Mouse (Mus musculus) right cerebral cortex, adult 18-20 months (tissue): ENCODE data around the gene Zfp207.
A peak's percentile ranks its signal among the peaks of the same experiment; 100 is the strongest.
"Not testable (repeated sequence)": the region's sequence is repeated elsewhere in the genome, so short reads cannot be mapped to it uniquely, and the experiment has no call there.

Experiments
- DNase-seq: peaks from one replicate; pipeline ENCODE4 v3.0.0; 2022; ENCODE audit warnings: mixed read lengths

The Zfp207 gene

GRCm38 (mm10) chr11:80383019-80383625 lies at the start of gene Zfp207:
TSS of gene Zfp207 (plus strand) at chr11:80383279.
- DNase-seq: peak; percentile 98

DNA sequence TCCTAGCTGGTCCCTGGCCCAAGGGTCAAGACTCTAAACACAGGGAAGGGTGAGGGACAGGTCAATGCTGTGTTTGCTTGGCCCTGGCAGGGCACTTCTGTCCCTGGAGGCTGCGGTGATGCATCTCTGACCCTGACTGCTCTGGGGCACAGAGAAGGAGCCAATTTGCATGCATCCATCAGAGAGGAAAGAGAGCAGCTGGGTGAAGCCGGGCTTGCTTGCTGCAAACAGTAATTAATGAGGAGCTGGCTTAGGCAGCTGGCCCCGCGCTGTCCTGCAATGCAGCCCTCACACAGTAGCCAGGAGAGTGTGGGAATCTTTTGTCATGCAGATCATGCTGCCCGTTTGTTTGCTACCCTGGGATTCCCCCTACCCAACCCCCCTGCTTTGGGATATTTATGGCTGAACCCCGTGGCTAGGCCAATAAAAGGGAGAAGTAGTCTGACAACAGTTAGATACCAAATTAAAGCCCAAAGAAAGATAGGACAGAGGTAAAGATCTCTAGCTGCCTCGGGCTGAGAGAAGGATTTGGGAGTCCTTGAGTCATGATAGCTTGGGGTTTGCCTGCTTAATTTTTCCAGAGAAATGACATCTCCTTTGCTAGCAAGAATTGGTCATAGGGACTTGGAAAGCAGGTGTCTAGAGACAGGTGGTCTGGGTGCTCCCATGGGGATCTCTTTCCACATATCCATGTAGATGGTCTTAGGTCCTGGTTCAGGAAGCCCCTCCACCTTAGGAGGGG lies 47.3 kb upstream of the Zfp207 start:
- no peak for DNase-seq

GRCm38 (mm10) chr11:80336351-80336730 lies 46.7 kb upstream of the Zfp207 start:
- DNase-seq: no peak

GRCm38 (mm10) chr11:80342482-80342881 lies 40.6 kb upstream of the Zfp207 start:
- DNase-seq: no peak

GRCm38 (mm10) chr11:80351832-80352430 lies 31.1 kb upstream of the Zfp207 start:
- peak; percentile 83 for DNase-seq

DNA sequence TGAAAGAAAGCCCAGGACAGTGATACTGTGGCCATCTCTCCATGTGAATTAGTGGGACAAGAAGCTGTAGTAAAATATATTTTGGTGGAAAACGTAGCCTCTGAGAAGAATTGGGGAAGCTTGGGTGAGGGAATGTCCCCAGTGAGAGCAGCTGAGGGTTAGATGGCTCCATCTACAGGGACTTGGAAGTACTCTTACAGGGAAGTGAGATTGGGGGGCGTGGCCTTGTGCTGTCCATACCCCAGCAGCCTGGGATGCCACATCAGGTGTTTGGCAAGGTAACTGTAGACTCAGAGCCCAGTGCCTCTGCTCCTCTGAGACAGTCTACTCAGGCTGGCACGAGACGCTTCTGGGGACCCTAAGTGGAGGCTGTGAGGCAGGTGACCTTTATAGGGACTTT lies 28.2 kb upstream of the Zfp207 start:
- no peak for DNase-seq

- no peak for DNase-seq
These were observed 14.1 kb upstream of the Zfp207 start for GRCm38 (mm10) chr11:80368949-80369348.

DNA sequence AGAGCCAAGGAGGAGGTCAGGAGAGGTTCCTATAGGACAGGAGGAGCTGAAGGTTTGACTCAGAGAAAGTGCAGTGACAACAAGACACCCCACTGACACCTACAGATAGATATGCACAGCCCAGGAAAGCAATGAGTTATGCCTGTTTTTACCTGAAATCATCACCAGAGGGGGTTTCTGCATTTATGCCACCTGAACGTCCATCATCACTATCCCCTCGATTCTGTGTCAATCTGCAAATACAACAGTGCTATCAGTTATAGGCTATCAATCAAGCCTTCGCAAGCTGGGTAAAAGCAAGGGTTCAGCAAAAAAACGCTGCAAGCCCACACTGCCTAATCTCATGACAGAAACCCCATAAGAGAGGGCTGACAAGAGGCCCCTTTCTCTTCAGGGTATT lies 6.4 kb upstream of the Zfp207 start:
- DNase-seq: no peak

- peak; percentile 88 for DNase-seq
These were observed 5.2 kb upstream of the Zfp207 start, which contains the start of gene 5730455P16Rik for GRCm38 (mm10) chr11:80377712-80378451. TSS of gene 5730455P16Rik (minus strand) at chr11:80378034.

DNA sequence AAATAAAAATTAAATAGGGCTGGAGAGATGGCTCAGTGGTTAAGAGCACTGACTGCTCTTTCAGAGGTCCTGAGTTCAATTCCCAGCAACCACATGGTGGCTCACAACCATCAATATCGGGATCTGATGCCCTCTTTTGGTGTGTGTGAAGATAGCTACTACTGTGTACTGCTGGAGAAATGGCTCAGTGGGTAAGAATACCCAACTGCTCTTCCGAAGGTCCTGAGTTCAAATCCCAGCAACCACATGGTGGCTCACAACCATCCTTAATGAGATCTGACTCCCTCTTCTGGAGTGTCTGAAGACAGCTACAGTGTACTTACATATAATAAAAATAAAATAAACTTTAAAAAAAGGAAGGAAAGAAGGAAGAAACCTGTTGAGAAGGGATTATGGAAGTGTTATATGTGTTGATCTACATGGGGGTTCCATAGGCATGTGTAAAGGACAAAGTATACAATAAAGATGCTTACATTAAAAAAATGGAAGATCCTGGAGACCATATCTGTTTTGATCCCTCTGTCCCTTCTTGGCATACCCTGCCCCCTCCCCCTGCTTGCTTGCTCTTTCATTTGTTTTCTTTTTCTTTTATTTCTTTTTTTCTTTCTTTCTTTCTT lies 4.5 kb upstream of the Zfp207 start:
- DNase-seq: not testable (repeated sequence)

DNA sequence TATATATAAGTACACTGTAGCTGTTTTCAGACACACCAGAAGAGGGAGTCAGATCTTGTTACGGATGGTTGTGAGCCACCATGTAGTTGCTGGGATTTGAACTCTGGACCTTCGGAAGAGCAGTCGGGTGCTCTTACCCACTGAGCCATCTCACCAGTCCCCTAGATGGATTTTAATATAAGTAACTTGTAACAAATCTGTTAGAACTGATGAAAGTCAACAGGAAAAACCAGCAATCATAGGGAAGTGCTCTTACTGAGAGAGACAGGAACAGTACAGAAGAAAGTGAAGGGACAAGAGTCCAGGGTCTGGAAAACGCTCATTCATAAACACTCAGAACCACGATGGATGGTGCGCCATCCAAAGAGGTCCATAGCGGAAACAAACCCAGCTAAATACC lies 3.9 kb upstream of the Zfp207 start:
- not testable (repeated sequence) for DNase-seq

DNA sequence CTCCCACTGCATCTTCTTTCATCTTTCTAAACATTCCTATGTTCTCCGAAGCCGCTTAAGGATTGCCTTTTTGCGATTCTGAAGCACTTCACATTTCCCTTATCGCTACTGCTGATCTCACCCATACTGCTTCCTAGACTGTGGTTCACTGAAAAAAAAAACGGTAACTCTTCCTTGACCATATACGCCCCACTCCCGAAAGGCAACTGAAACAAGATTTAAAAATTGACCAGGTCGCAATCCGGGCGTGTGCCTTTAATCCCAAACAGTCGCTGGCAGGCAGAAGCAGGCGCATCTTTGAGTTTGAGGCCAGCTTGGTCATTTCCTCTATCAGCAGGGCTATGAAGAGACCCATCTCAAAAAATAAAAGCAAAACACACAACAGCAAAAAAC lies 457 bp upstream of the Zfp207 start:
- peak; percentile 9 for DNase-seq

DNA sequence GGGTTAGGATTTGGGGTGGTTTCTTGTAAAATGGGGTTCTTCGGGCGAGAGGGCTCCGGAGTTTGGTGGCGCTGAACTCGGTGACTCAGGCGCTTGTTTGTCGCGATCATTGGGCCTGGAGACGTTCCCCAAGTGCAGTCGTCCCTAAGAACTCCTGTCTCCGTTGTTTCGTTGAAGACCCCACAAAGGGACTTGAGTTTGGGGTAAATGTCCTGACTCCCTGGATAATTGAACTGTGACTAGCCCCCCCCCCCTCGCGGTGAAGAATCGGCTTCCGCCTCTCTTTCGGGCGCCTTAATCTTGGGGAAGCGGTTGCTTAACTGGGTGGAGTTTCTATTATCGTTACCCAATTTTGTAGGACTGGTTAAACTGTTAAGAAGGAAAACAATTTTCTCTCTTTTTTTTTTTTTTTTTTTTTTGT lies 557 bp downstream of the Zfp207 start:
- no peak for DNase-seq

DNA sequence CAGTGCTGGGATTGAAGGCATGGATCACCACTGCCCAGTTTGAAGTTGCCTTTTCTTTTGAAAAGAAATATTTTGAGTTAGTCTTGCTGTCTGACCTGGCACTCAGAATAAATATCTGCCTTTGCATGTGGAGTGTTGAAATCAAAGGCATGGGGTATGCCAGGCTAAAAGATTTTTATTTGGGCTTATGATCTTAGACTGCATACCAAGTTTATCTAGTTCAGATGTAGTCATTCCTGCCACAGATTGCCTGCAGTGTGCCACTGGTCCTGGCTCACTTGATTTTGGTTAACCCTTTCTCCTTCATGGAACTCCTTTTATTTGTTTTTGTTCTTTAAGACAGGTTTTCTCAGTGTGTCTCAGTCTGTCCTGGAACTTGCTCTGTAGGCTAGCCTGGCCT lies 1.4 kb downstream of the Zfp207 start:
- no peak for DNase-seq

- DNase-seq: no peak
These were observed 2.0 kb downstream of the Zfp207 start for GRCm38 (mm10) chr11:80385055-80385454.

DNA sequence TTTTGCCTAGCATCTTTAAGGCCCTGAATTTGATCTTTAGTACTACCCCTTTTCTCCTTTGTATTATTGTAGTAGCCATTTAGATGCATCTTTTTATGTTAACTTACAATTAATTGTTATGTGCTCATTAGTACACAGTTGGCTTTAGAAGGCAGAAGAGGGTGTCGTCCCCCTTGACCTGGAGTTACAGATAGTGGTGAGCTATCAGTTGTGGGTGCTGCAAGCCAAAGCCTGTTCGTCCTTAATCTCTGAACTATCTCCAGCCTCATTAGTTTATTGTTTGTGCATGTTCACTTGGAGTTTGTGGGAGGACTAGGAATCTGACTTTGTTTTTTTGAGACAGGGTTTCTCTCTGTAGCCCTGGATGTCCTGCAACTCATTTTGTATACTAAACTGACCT lies 3.7 kb downstream of the Zfp207 start:
- no peak for DNase-seq

GRCm38 (mm10) chr11:80389885-80390284 lies 6.8 kb downstream of the Zfp207 start:
- DNase-seq: no peak

DNA sequence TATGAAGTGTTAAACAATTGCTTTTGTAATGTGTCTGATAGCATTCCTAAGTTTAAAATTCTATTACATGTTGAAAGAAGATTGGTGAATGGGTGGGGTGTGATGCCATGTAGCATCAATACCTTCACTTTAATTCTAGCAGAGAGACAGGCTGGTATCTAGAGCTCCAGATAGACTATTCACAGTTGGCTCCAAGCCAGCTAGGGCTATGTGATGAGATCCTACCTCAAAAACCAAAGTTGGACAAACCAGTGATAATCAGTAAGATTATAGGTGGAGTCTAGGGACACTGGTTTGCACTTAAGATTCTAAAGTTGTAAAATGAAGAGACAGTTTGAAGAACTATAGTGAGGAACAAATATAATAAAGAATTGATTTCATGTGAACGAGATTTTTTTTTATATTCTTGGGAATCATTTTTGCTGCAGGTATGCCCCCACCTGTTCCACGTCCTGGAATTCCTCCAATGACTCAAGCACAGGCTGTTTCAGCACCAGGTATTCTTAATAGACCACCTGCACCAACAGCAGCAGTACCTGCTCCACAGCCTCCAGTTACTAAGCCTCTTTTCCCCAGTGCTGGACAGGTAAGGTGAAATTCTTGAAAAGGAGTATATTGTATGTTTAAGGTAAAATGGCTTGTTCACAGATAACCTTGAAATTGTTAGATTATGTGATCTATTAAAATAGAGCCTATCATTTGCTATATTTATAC lies 8.5 kb downstream of the Zfp207 start:
- no peak for DNase-seq

- no peak for DNase-seq
These were observed 12.9 kb downstream of the Zfp207 start for GRCm38 (mm10) chr11:80395930-80396329.

GRCm38 (mm10) chr11:80396617-80397016 lies 13.5 kb downstream of the Zfp207 start:
- DNase-seq: no peak

DNA sequence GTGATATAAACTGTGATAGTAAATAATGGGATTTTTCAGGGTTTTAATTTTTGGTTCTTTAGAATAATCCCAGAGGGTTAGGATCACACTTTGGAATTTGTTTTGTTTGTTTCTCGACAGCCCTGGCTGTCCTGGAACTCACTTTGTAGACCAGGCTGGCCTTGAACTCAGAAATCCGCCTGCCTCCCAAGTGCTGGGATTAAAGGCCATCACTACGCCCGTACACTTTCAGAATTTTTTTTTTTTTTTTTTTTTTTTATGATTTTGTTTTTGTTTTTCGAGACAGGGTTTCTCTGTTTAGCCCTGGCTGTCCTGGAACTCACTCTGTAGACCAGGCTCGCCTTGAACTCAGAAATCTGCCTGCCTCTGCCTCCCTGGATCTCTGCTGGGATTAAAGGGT lies 24.8 kb downstream of the Zfp207 start:
- DNase-seq: not testable (repeated sequence)

GRCm38 (mm10) chr11:80410377-80410776 lies 27.3 kb downstream of the Zfp207 start:
- DNase-seq: no peak
